In genomic region chr7:142551691-142552090, GRCm38 (mm10) we compare ENCODE assay signal across 20 mouse cellular contexts. TPM values are rescaled to one million over a fixed set of nuclear protein-coding genes. Genes with fewer than 3 reads are reported as not detected.
DNase-seq lines count a peak whose midpoint lies in the region; ATAC-seq and TF ChIP-seq lines count a peak whose summit lies in the region.
"Had no signal": no experiment of that assay in that cellular context is flagged by ENCODE, and none has a peak within 500 bp of the region (broad histone marks: within the 10 kb centered on the region; RNA-seq: fewer than 3 reads in every experiment).

No protein-coding gene starts in this region.

- peak overlapping the region; percentile 91 for H3K27ac ChIP-seq in heart, embryonic 13.5 days (replicated peaks)
- peak overlapping the region; percentile 95 for H3K27ac ChIP-seq in embryonic facial prominence, embryonic 10.5 days (replicated peaks)
- H3K27ac ChIP-seq in embryonic facial prominence, embryonic 13.5 days = peak overlapping the region; percentile 97
- peak overlapping the region; percentile 99 for H3K27ac ChIP-seq in limb, embryonic 11.5 days (replicated peaks; ENCODE audit: low read depth, low read length)
- H3K27ac ChIP-seq in thymus, adult 2 months (ENCODE audit: control insufficient read depth, insufficient read depth, low read length) = no peak overlapping the region
- H3K27ac ChIP-seq: liver, embryonic 14.5 days; neural tube, embryonic 12.5 days had no signal

- TF ChIP-seq CTCF in thymus, adult 2 months (IDR thresholded peaks at IDR 0.05; ENCODE audit: borderline replicate concordance, control insufficient read depth, extremely low read depth, insufficient read depth, low read length, poor library complexity) = no peak

- no peak overlapping the region for H3K4me2 ChIP-seq in heart, embryonic 13.5 days
- no peak overlapping the region for H3K4me2 ChIP-seq in embryonic facial prominence, embryonic 13.5 days
- no peak overlapping the region for H3K4me2 ChIP-seq in limb, embryonic 11.5 days (ENCODE audit: low read depth, severe bottlenecking)
- H3K4me2 ChIP-seq: heart, embryonic 15.5 days; hindbrain, embryonic 12.5 days; neural tube, embryonic 12.5 days had no signal

- intact Hi-C loops in heart, postnatal 25 days (cut with DNase I) = no loop called here

- no peak overlapping the region for H3K4me3 ChIP-seq in heart, embryonic 13.5 days
- no peak overlapping the region for H3K4me3 ChIP-seq in embryonic facial prominence, embryonic 10.5 days
- H3K4me3 ChIP-seq in embryonic facial prominence, embryonic 13.5 days = no peak overlapping the region
- H3K4me3 ChIP-seq in limb, embryonic 11.5 days (ENCODE audit: low read depth, low read length) = no peak overlapping the region
- no peak overlapping the region for H3K4me3 ChIP-seq in thymus, adult 2 months (ENCODE audit: control insufficient read depth, insufficient read depth, low read length)
- H3K4me3 ChIP-seq: heart, embryonic 15.5 days; hindbrain, embryonic 12.5 days; neural tube, embryonic 12.5 days had no signal

- H3K27me3 ChIP-seq in heart, embryonic 13.5 days (replicated peaks) = no peaks in the 10 kb centered on the region
- no peaks in the 10 kb centered on the region for H3K27me3 ChIP-seq in embryonic facial prominence, embryonic 10.5 days (replicated peaks; ENCODE audit: low read depth, poor library complexity, severe bottlenecking)
- no peaks in the 10 kb centered on the region for H3K27me3 ChIP-seq in embryonic facial prominence, embryonic 13.5 days
- H3K27me3 ChIP-seq in limb, embryonic 11.5 days (ENCODE audit: control insufficient read depth, insufficient read depth, low read length) = no peaks in the 10 kb centered on the region
- no peaks in the 10 kb centered on the region for H3K27me3 ChIP-seq in thymus, adult 2 months (ENCODE audit: control insufficient read depth, insufficient read depth, low read length)
- H3K27me3 ChIP-seq: heart, embryonic 15.5 days; hindbrain, embryonic 12.5 days; neural tube, embryonic 12.5 days had no signal

- no peaks in the 10 kb centered on the region for H3K36me3 ChIP-seq in heart, embryonic 13.5 days
- H3K36me3 ChIP-seq in embryonic facial prominence, embryonic 10.5 days (replicated peaks) = no peaks in the 10 kb centered on the region
- no peaks in the 10 kb centered on the region for H3K36me3 ChIP-seq in embryonic facial prominence, embryonic 13.5 days
- no peaks in the 10 kb centered on the region for H3K36me3 ChIP-seq in limb, embryonic 11.5 days (ENCODE audit: control insufficient read depth, insufficient read depth, low read length)
- H3K36me3 ChIP-seq in thymus, adult 2 months (ENCODE audit: control insufficient read depth, insufficient read depth, low read length) = no peaks in the 10 kb centered on the region
- H3K36me3 ChIP-seq: heart, embryonic 15.5 days; hindbrain, embryonic 12.5 days; neural tube, embryonic 12.5 days had no signal

- no peak overlapping the region for H3K9ac ChIP-seq in heart, embryonic 13.5 days
- no peak overlapping the region for H3K9ac ChIP-seq in embryonic facial prominence, embryonic 13.5 days
- H3K9ac ChIP-seq in limb, embryonic 11.5 days (ENCODE audit: low read length) = no peak overlapping the region
- H3K9ac ChIP-seq: heart, embryonic 15.5 days; hindbrain, embryonic 12.5 days; liver, embryonic 14.5 days; neural tube, embryonic 12.5 days had no signal

- WGBS in heart, embryonic 13.5 days = 77% methylated on average over 5 of the region's 5 CpGs
- 96% methylated on average over 5 of the region's 5 CpGs for WGBS in embryonic facial prominence, embryonic 10.5 days
- WGBS in embryonic facial prominence, embryonic 13.5 days = 94% methylated on average over 5 of the region's 5 CpGs
- 93% methylated on average over 5 of the region's 5 CpGs for WGBS in limb, embryonic 11.5 days
- WGBS in thymus, adult 2 months = 97% methylated on average over 5 of the region's 5 CpGs

- no peaks in the 10 kb centered on the region for H3K9me3 ChIP-seq in heart, embryonic 13.5 days
- H3K9me3 ChIP-seq in embryonic facial prominence, embryonic 10.5 days = no peaks in the 10 kb centered on the region
- no peaks in the 10 kb centered on the region for H3K9me3 ChIP-seq in embryonic facial prominence, embryonic 13.5 days
- H3K9me3 ChIP-seq in limb, embryonic 11.5 days (ENCODE audit: control insufficient read depth, low read length) = no peaks in the 10 kb centered on the region
- H3K9me3 ChIP-seq: heart, embryonic 15.5 days; hindbrain, embryonic 12.5 days; neural tube, embryonic 12.5 days had no signal

- no peak for TF ChIP-seq POLR2A in thymus, adult 2 months (IDR thresholded peaks at IDR 0.05; ENCODE audit: control insufficient read depth, extremely low read depth, insufficient read depth, low read length, poor library complexity)

- DNase-seq in heart, postnatal 25 days (ENCODE audit: low spot score) = no peak
- no peak for DNase-seq in embryonic facial prominence, embryonic 10.5 days (ENCODE audit: low spot score)
- no peak for DNase-seq in limb, embryonic 11.5 days (ENCODE audit: low spot score)
- DNase-seq in thymus, adult 2 months = no peak
- DNase-seq in layer of hippocampus, adult 9-11 months = no peak
- DNase-seq: adrenal gland, postnatal 10 days; cerebellum, adult 11-12 months; cerebellum, postnatal 25 days; kidney, postnatal 10 days; right cerebral cortex, postnatal 14 days; thymus, postnatal 25 days had no signal

- ATAC-seq in heart, embryonic 13.5 days (ENCODE audit: extremely low read depth, insufficient number of reproducible peaks, low FRiP score, low TSS enrichment) = no peak
- ATAC-seq in embryonic facial prominence, embryonic 13.5 days (ENCODE audit: insufficient number of reproducible peaks, insufficient read depth, low FRiP score, low TSS enrichment, low read depth) = no peak
- ATAC-seq in limb, embryonic 11.5 days (ENCODE audit: insufficient number of reproducible peaks, low FRiP score, low TSS enrichment, low read depth) = no peak
- ATAC-seq in inflammation-experienced regulatory T-cells, adult 6 months = no peak
- ATAC-seq: forebrain, embryonic 16.5 days had no signal

- peaks cover 76% of the 10 kb centered on the region for H3K4me1 ChIP-seq in heart, embryonic 13.5 days
- peaks cover 97% of the 10 kb centered on the region for H3K4me1 ChIP-seq in embryonic facial prominence, embryonic 10.5 days
- H3K4me1 ChIP-seq in embryonic facial prominence, embryonic 13.5 days = peaks cover 58% of the 10 kb centered on the region
- peaks cover 81% of the 10 kb centered on the region for H3K4me1 ChIP-seq in limb, embryonic 11.5 days (ENCODE audit: control insufficient read depth, insufficient read depth, low read length)
- H3K4me1 ChIP-seq in thymus, adult 2 months (replicated peaks; ENCODE audit: control insufficient read depth, insufficient read depth, low read length) = peaks cover 2% of the 10 kb centered on the region; the same call in 1 of the 2 replicates

RNA-seq across cellular contexts. Expression of gene Mrpl23, which starts 19.2 kb away (rescaled TPM):
- polyA plus RNA-seq in heart, embryonic 13.5 days (2015; fragmentation: Nextera tagmentation; extraction: Ambion mirVana) = 15.6 and 17.7 TPM in 2 replicates
- 10 to 100 TPM; 16.1 to 39.0 TPM for total RNA-seq in heart, postnatal 25 days (2021)
- 18.1 and 22.4 TPM in 2 replicates for polyA plus RNA-seq in embryonic facial prominence, embryonic 10.5 days (2016; fragmentation: Nextera tagmentation; extraction: Ambion mirVana)
- polyA plus RNA-seq in embryonic facial prominence, embryonic 13.5 days (2015; fragmentation: Nextera tagmentation; extraction: Ambion mirVana) = 36.0 and 36.7 TPM in 2 replicates
- 17.8 and 19.7 TPM in 2 replicates for polyA plus RNA-seq in limb, embryonic 11.5 days (2014; fragmentation: Nextera tagmentation; extraction: Ambion mirVana)
- polyA plus RNA-seq in inflammation-experienced regulatory T-cells, adult 6 months (2017; shearing (Covaris generic)) = 10 to 100 TPM in 1 of 3 experiments, 1 to 10 TPM in 1, under 1 TPM in 1; 0.26 to 24.2 (median 3.2) TPM
- polyA plus RNA-seq in thymus, adult 2 months (2012; rRNA removed) = 16.7 and 21.3 TPM in 2 replicates

RNA-seq across cellular contexts. Expression of gene Tnnt3, which starts 53.1 kb away (rescaled TPM):
- polyA plus RNA-seq in heart, embryonic 13.5 days (2015; fragmentation: Nextera tagmentation; extraction: Ambion mirVana) = 4.0 and 5.4 TPM in 2 replicates
- 1 to 10 TPM in 1 of 2 experiments, not detected in 1; 2.0 TPM for total RNA-seq in heart, postnatal 25 days (2021)
- polyA plus RNA-seq in embryonic facial prominence, embryonic 10.5 days (2016; fragmentation: Nextera tagmentation; extraction: Ambion mirVana) = 1.4 and 1.6 TPM in 2 replicates
- 3.8 and 5.8 TPM in 2 replicates for polyA plus RNA-seq in embryonic facial prominence, embryonic 13.5 days (2015; fragmentation: Nextera tagmentation; extraction: Ambion mirVana)
- 8.0 and 10.8 TPM in 2 replicates for polyA plus RNA-seq in limb, embryonic 11.5 days (2014; fragmentation: Nextera tagmentation; extraction: Ambion mirVana)
- polyA plus RNA-seq in inflammation-experienced regulatory T-cells, adult 6 months (2017; shearing (Covaris generic)) = 1 to 10 TPM; 2.5 to 3.8 (median 2.8) TPM
- 1.1 and 2.2 TPM in 2 replicates for polyA plus RNA-seq in thymus, adult 2 months (2012; rRNA removed)
- total RNA-seq: left cerebral cortex, postnatal 10 days had no signal
